ENCODE assay signal across 15 mouse cellular contexts in genomic region chr11:79779756-79780155, GRCm38 (mm10).
DNase-seq lines count a peak whose midpoint lies in the region; ATAC-seq and TF ChIP-seq lines count a peak whose summit lies in the region.
"Had no signal": no experiment of that assay in that cellular context is flagged by ENCODE, and none has a peak within 500 bp of the region (broad histone marks: within the 10 kb centered on the region; RNA-seq: fewer than 3 reads in every experiment).

No protein-coding gene starts in this region.

- no peak for ATAC-seq in liver, postnatal 0 days
- no peak for ATAC-seq in Patski

- H3K4me1 ChIP-seq in liver, postnatal 0 days (ENCODE audit: insufficient read depth) = peaks cover 33% of the 10 kb centered on the region

- no peaks in the 10 kb centered on the region for H3K9me3 ChIP-seq in liver, postnatal 0 days (ENCODE audit: low read length)
- H3K9me3 ChIP-seq: G1E; hindbrain, embryonic 13.5 days had no signal

- H3K27ac ChIP-seq in liver, postnatal 0 days (ENCODE audit: low read depth) = 0 out of 2 replicates have a peak overlapping the region, but pooled peaks have one; percentile 69
- H3K27ac ChIP-seq: hindbrain, embryonic 13.5 days had no signal

- 60% methylated on average over 5 of the region's 5 CpGs for WGBS in liver, postnatal 0 days (ENCODE audit: insufficient replicate concordance)

- H3K9ac ChIP-seq in liver, postnatal 0 days (replicated peaks) = no peak overlapping the region
- H3K9ac ChIP-seq: hindbrain, embryonic 13.5 days had no signal

- H3K27me3 ChIP-seq in liver, postnatal 0 days (ENCODE audit: insufficient read depth, low read length) = no peaks in the 10 kb centered on the region
- peaks cover 3% of the 10 kb centered on the region for H3K27me3 ChIP-seq in Patski
- H3K27me3 ChIP-seq: hindbrain, embryonic 13.5 days had no signal

- CTCF ChIA-PET in Patski (lab: Charles Lee) = interaction anchor here (1.5 kb wide), 1 partner anchor 67 kb away, joined by 3 read pairs; no protein-coding TSS in a partner anchor

- peak; percentile 51 for DNase-seq in adrenal gland, adult 2 months
- DNase-seq in adrenal gland, adult 18-20 months (ENCODE audit: low spot score in 2 of 2) = no peak
- DNase-seq in liver, postnatal 0 days = no peak
- DNase-seq in liver (no peak), Patski (ENCODE audit: low read depth, low spot score) (peak; percentile 42)
- peak; percentile 47 for DNase-seq in mesoderm, embryonic 11.5 days (ENCODE audit: low read depth, low spot score)
- DNase-seq in gastrocnemius, postnatal 4 days (ENCODE audit: low spot score in 2 of 2) = no peak
- no peak for DNase-seq in ovary, postnatal 14 days (ENCODE audit: low spot score)
- DNase-seq: cerebellum, postnatal 25 days; kidney, adult 8-10 months; left cerebral cortex, postnatal 4 days; lung, adult 2 months had no signal

- POLR2A ChIA-PET in Patski (lab: Charles Lee) = interaction anchor here (0.6 kb wide), 1 partner anchor 67 kb away, joined by 4 read pairs; no protein-coding TSS in a partner anchor

- H3K4me2 ChIP-seq in liver, postnatal 0 days (ENCODE audit: low read depth, low read length) = no peak overlapping the region
- H3K4me2 ChIP-seq: heart, embryonic 11.5 days; hindbrain, embryonic 13.5 days had no signal

- TF ChIP-seq EP300 in liver, postnatal 0 days (IDR thresholded peaks at IDR 0.05; ENCODE audit: low read depth) = no peak

- H3K36me3 ChIP-seq in liver, postnatal 0 days (replicated peaks; ENCODE audit: insufficient read depth, low read length) = no peaks in the 10 kb centered on the region
- H3K36me3 ChIP-seq: G1E; hindbrain, embryonic 13.5 days had no signal

- in situ Hi-C loops in Patski (cut with MboI; ENCODE audit: low pct_unique_long_range_greater_than_20kb) = loop anchor here (5.0 kb wide), 1 partner anchor 52 kb away; no protein-coding TSS in a partner anchor

- no peak for TF ChIP-seq CTCF in liver, postnatal 0 days (IDR thresholded peaks at IDR 0.05; ENCODE audit: low read depth)
- no peak for TF ChIP-seq CTCF in Patski (IDR thresholded peaks at IDR 0.05)

- no peak overlapping the region for H3K4me3 ChIP-seq in liver, postnatal 0 days (ENCODE audit: low read depth, low read length)
- H3K4me3 ChIP-seq: hindbrain, embryonic 13.5 days had no signal

Comparison
In these comparisons a context has a peak if more than half of its experiments do, and no peak if none do; other contexts are left out.
1. DNase-seq: peak in adrenal gland, adult 2 months (single experiment), Patski (single experiment) and mesoderm, embryonic 11.5 days (single experiment); none in adrenal gland, adult 18-20 months (0 of 2), liver, postnatal 0 days (single experiment), liver (single experiment), gastrocnemius, postnatal 4 days (0 of 2) and ovary, postnatal 14 days (single experiment).